Mouse (Mus musculus) layer of hippocampus, adult 9-11 months (tissue): ENCODE results near the gene Zfp445.
A peak's percentile ranks its signal among the peaks of the same experiment; 100 is the strongest.

Experiments used
- DNase-seq: peaks from one replicate; pipeline ENCODE4 v3.0.0; 2022

Gene Zfp445

DNA sequence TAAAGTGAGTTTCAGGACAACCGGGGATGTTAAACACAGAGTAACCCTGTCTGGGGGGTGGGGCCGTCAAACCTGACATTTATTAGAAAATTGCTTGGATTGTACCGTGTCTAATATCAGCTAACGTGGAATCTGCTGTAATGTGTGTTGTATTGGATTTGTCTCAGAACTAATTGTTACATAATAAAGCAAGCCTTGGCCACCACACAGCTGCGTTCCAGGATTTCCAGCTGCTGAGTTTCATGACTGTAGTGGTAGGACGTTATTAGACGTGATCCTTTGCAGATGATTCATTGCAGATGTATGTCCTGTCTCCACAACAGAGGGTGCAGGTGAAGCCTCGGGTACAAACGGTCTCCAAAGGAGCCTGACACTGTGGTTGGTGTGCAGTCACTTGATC is 29.7 kb downstream of the Zfp445 start:
- no peak for DNase-seq

DNA sequence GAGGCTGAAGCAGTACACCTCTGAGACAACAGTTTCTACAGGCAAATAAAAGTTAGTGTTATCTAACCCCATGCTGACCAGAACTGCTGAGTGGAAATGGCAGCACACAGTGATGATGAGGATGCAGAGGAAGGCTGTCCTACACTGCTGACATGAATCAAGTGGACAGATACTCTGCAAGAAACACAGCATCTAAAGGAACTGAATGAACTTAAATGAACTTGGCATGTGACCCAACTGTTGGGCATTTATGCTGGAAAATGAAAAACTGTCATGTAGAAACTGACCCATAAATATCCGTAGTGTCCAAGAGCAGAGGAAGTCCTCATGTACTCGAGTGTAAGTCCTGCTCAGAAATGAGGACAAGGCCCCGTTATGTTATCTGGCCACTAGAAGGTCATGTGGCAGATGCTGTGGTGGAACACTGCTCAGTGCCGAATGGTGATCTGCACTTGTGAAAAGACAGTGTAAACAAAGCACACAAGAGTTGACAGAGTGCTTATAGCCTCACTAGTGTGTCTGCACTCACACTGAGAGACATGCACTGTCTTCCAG is 35.9 kb downstream of the Zfp445 start:
- DNase-seq = no peak

DNA sequence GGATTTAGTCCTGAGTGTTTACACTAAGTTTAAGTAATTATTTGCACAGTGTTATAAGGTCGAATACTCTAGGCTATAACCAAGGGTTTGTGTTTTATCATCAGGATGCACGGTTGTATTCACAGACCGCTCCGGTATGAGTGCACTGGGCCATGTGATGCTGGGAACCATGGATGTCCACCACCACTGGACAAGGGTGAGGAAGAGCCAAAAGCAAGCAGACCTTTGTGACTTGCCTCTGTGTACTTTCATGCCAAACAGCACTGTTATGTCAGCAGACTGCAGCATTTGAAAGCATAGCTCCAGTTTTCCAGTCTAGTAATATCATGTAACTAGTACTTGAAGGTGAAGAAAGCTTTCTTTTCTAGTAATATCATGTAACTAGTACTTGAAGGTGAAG is 39.1 kb downstream of the Zfp445 start:
- no peak for DNase-seq

DNA sequence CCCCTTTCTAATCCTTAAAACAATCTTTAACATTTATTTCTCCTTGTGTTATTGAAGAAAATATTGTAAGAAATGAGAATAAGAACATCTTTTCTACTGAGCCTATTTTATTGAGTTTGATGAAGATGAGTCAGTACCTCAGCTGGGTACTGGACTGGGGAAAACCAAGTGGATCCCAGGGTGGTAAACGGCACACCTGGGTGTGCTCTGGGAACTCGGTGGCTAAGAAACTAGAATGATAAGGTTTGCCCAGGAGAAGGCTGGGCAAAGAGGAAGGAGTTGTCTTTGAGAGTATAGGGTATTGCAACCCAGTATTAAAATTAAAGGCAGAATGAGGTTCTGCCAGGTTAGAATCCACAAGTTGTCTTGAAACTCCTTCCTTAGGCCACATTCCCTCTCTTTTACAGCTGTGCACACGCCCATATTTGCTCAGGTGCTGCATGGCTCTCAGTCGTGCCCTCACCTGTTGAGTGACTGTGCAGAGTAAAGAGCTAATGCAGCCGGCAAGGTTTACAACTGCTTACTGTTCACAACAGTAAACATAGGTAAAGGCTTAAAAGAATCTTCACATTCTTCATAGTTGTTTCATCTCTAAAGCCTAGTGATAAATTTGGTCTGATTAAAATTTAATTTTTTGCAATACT is 42.3 kb downstream of the Zfp445 start:
- DNase-seq = no peak

DNA sequence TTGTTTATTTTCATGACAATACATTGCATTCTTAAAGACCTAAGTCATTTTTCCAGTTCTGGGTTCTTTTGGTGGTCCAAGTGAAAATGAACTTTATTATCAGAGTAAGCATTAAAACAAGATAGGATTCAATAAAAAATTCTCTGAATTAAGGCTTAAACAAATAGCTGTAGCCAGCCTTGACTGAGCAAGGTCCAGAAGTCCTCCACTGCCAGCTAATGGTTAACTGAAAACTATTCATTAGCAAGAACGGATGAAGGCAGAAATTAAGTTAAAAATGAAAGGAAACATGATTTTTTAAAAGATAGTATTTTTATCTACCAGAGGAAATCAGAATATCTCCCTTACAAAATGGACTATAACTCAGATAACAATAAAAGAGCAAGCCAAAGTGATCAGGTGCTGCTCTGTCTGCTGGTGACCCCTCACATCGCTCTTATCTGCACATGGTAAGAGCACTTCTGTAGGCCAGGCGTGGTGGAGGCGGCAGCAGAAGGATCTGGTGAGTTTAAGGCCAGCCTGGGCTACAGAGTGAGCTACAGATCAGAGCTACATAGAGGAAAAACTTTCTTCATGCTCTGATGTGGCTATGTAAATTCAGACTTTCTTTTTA is 50.5 kb downstream of the Zfp445 start:
- DNase-seq = no peak

DNA sequence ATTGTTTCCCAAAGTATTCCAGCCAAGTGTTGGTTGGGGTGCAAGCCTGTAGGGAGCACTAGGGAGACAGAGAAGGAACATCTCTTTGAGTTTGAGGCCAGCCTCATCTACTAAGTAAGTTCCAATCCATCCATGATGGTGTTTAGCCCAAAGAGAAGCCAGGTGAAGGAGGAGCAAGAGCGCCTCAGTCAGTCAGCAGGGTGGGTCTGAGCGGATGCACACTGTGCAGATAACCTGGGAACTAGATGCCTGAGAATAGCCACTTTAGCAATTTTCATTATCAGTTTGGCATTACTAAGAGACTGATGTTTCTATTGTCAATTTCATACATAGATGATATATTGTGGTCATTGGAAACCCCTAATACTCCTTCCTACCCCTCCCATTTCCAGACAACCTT is 51.0 kb downstream of the Zfp445 start:
- no peak for DNase-seq

DNA sequence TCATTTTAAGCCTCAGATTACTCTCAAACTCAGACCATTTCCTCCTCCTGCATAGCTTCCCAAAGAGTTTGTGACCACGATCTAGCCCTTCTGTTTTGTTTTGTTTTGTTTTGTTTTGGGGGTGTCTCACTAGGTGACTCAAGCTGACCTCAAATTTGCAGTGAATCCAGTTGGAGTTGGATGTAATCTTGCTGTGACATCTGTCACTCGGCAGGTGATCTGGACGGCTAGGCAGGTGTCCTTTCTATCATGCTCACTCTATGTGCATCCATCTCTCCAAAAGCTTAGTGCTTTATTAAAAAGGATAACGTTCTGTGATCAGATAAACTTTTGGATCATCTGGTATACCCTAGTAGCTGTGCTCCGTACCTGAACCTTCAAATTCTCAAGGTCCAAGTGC is 53.4 kb downstream of the Zfp445 start:
- DNase-seq = no peak

DNA sequence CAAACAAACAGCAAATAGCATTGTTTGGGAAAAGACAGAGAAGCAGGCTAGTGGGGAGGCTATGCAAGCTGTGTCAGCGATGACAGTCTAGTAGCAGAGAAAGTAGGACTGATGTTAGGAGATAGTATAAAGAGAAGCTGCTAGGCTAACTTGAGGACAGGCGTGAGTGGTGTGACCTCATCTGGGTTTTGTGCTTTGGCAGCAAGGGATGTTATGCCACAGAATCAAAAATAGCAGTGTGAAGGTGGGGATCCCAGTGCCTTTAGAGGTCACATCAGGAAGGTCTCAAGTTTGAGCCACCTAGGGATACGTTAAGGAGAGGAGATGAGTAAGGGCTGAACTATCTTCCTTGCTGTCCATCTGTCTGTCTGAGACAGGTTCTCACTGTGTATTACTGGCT is 55.6 kb downstream of the Zfp445 start:
- DNase-seq = no peak

DNA sequence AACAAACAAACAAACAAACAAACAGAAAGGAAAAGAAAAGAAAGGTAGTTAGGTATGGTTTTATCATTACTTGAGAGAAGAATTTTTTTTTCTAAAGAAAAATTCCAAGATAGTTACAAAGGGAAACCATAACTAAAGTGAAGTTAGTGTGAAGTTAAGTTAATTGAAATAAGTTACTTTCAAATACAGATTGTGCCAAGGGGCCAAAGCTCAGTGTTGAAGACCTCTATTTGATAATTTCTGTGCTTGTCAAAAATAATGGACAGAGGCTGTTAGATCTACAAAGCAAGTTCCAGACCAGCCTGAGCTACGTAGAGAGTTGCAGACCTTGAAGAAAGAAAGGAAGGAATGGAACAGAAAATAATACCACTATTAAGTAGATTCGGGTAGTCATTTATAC is 58.6 kb downstream of the Zfp445 start:
- DNase-seq = no peak

DNA sequence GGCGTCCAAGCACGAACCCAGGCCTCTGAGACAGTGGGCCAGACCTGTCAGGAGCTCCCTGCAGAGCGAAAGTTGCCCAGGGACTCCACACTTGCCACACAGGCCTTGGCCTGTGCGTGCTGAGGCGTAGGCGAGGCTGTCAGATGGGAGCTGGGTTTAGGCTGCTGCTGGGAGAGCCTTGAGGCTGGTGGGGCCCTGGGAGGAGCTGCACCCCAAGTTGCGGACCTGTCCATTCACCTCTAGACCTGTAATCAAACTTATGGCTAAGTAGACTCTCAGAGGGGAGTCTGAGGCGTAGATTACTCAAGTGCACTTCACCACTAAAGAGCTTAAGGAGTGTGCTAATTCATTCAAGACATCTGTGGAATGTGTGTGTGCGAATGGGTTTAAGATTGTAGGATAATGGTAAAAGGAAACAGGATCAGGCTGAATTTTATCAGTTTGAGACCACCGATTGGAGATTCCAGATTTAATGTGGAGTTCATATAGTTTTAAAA is 59.9 kb downstream of the Zfp445 start:
- DNase-seq = no peak

DNA sequence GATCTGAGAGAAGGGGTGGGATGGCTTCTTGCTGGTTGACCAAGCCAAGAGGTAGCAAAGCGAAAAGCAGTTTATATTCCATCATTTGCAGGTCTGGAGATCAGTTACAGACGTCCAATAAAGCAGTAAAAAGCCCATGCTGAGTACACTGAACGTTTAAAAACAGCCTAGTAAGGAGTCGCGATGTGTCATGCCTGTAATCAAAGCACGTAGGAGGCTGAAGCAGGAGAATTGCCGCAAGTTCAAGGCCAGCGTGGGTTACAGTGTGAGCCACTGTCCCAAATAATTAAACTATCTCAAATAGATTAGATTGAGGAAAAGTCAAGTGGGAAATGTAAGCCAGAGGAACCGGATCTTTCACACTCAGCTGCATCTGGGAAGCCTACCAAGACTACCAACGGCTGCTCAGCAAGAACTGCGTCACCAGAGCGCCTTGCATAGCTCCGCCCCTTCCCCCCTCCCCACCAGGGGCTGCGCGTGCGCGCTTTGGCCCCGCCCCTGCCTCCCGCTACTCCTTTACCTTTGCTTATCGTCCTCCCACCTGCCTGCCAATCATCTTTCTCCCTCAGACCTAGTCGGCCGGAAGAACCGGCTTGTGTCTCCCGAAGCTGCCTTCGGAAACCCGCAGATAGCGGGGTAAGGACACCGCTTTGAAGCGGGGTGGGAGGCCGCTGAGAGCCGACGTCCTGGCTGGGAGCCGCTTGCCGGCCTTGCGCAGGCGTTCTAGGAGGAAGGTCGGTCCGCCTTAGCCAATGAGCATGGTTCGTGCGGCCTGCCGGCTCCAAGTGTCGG is 60.6 kb downstream of the Zfp445 start, which contains the start of gene Tcaim:
Gene Tcaim (plus strand): TSS at position 487 of the 792 bp plus-strand sequence.
- DNase-seq = peak; percentile 93
